Mouse (Mus musculus) forebrain, embryonic 14.5 days (tissue): ENCODE data around the gene Dnajb13. TPM values are rescaled to one million over a fixed set of nuclear protein-coding genes. Genes with fewer than 3 reads are reported as not detected.

Source experiments
- ATAC-seq: fragments of 200-750 bp; cut with Nextera tagmentation; 2 replicates; pipeline ENCODE4 v1.8.0; 2017; ENCODE audit warnings: mild to moderate bottlenecking, moderate library complexity
- DNase-seq: peaks from one replicate; pipeline ENCODE4 v3.0.0-alpha.2; 2015; ENCODE audit warnings: low spot score
- H3K27ac ChIP-seq: fragments of 300-500 bp; sonication (generic); 2 replicates; pipeline ENCODE4 v1.5.1; 2014; ENCODE audit warnings: low read depth, mild to moderate bottlenecking, control low read depth, low read length, moderate library complexity
- H3K27me3 ChIP-seq: fragments of 300-500 bp; sonication (generic); replicated peaks from 2 replicates; pipeline ENCODE4 v1.6.1; 2014; ENCODE audit warnings: low read length, control low read depth, mixed read lengths; ENCODE audit not compliant: control insufficient read depth, insufficient read depth
- H3K36me3 ChIP-seq: fragments of 300-500 bp; sonication (generic); 2 replicates; pipeline ENCODE4 v1.6.1; 2014; ENCODE audit warnings: low read length, control low read depth; ENCODE audit not compliant: control insufficient read depth, insufficient read depth
- H3K4me1 ChIP-seq: fragments of 300-500 bp; sonication (generic); 2 replicates; pipeline ENCODE4 v1.6.1; 2014; ENCODE audit warnings: antibody characterized with exemption, low read length, control low read depth; ENCODE audit not compliant: control insufficient read depth, insufficient read depth
- H3K4me2 ChIP-seq: fragments of 300-500 bp; sonication (generic); 2 replicates; pipeline ENCODE4 v1.6.1; 2014; ENCODE audit warnings: mild to moderate bottlenecking, control low read depth, low read length
- H3K4me3 ChIP-seq: fragments of 300-500 bp; sonication (generic); 2 replicates; pipeline ENCODE4 v1.5.1; 2014; ENCODE audit warnings: low read depth, low read length, control low read depth
- H3K9ac ChIP-seq: fragments of 300-500 bp; sonication (generic); 2 replicates; pipeline ENCODE4 v1.6.1; 2014; ENCODE audit warnings: mild to moderate bottlenecking, low read length, control low read depth, moderate library complexity
- H3K9me3 ChIP-seq: fragments of 300-500 bp; sonication (generic); replicated peaks from 2 replicates; pipeline ENCODE4 v1.6.1; 2016; ENCODE audit warnings: low read length, control low read depth, mixed read lengths; ENCODE audit not compliant: control insufficient read depth
- WGBS: fragments of 180-500 bp; shearing (Covaris S2); extraction: QIAGEN DNeasy Blood & Tissue Kit; methylation state at CpG from one replicate; pipeline ENCODE4 v1.1.7; 2014; 5-methylcytosine and 5-hydroxymethylcytosine counted together
- polyA plus RNA-seq: library from polyadenylated mRNA; unstranded; fragments of >200 nt; fragmentation: Nextera tagmentation; extraction: Ambion mirVana; gene quantifications from 2 replicates; pipeline ENCODE4 v1.2.1, GENCODE M21; 2014

Dnajb13 gene
- polyA plus RNA-seq, 1 experiment from 2014 or later = 5.0 TPM

GRCm38 (mm10) chr7:100463194-100463593, 51.6 kb downstream of the Dnajb13 start:
- no peak overlapping the region for H3K4me2 ChIP-seq
- no peak overlapping the region for H3K9ac ChIP-seq
- no peak overlapping the region for H3K4me3 ChIP-seq
- ATAC-seq = no peak
- no peak overlapping the region for H3K27ac ChIP-seq
- H3K27me3 ChIP-seq = no peaks in the 10 kb centered on the region
- peaks cover 57% of the 10 kb centered on the region for H3K36me3 ChIP-seq
- DNase-seq = no peak
- H3K9me3 ChIP-seq = no peaks in the 10 kb centered on the region
- H3K4me1 ChIP-seq = no peaks in the 10 kb centered on the region
- 91% methylated on average over 9 of the region's 9 CpGs for WGBS

GRCm38 (mm10) chr7:100461621-100462151, 53.1 kb downstream of the Dnajb13 start:
- H3K9me3 ChIP-seq = no peaks in the 10 kb centered on the region
- no peak overlapping the region for H3K27ac ChIP-seq
- DNase-seq = no peak
- H3K4me3 ChIP-seq = no peak overlapping the region
- H3K27me3 ChIP-seq = no peaks in the 10 kb centered on the region
- peaks cover 70% of the 10 kb centered on the region for H3K36me3 ChIP-seq
- H3K4me2 ChIP-seq = no peak overlapping the region
- H3K9ac ChIP-seq = no peak overlapping the region
- H3K4me1 ChIP-seq = no peaks in the 10 kb centered on the region
- no peak for ATAC-seq
- 84% methylated on average over 6 of the region's 6 CpGs for WGBS

- ATAC-seq (no peak), DNase-seq (no peak)
- Histone ChIP-seq H3K4me2 (no peak overlapping the region), H3K27me3 (no peaks in the 10 kb centered on the region), H3K9me3 (no peaks in the 10 kb centered on the region), H3K36me3 (peaks cover 76% of the 10 kb centered on the region), H3K27ac (no peak overlapping the region), H3K4me1 (no peaks in the 10 kb centered on the region), H3K4me3 (no peak overlapping the region), H3K9ac (no peak overlapping the region)
- 97% methylated on average over 3 of the region's 3 CpGs for whole genome bisulfite sequencing
Measured at GRCm38 (mm10) chr7:100459862-100460261, 54.9 kb downstream of the Dnajb13 start.

- Histone ChIP-seq H3K4me2 (no peak overlapping the region), H3K27ac (no peak overlapping the region), H3K4me3 (no peak overlapping the region), H3K9me3 (no peaks in the 10 kb centered on the region), H3K36me3 (peaks cover 82% of the 10 kb centered on the region), H3K27me3 (no peaks in the 10 kb centered on the region), H3K4me1 (no peaks in the 10 kb centered on the region), H3K9ac (no peak overlapping the region)
- DNase-seq (no peak), ATAC-seq (no peak)
- WGBS = 57% methylated on average over 1 of the region's 1 CpGs
Measured at GRCm38 (mm10) chr7:100458153-100458552, 56.6 kb downstream of the Dnajb13 start.

Other genes with a start within 250 kb of the Dnajb13 start
- 1.5 and 2.8 TPM in 2 replicates for gene P4ha3, start 229.4 kb downstream of the Dnajb13 start, polyA plus RNA-seq
- 25.7 and 31.7 TPM in 2 replicates for gene C2cd3, start 142.7 kb downstream of the Dnajb13 start, polyA plus RNA-seq
- gene Ppme1, start 142.7 kb downstream of the Dnajb13 start, polyA plus RNA-seq = 120 and 138 TPM in 2 replicates
- gene Ucp3, start 42.0 kb downstream of the Dnajb13 start, polyA plus RNA-seq = not detected in 2 replicates
- 42.5 and 55.0 TPM in 2 replicates for gene Ucp2, start 21.6 kb downstream of the Dnajb13 start, polyA plus RNA-seq
- 13.7 and 19.0 TPM in 2 replicates for gene Coa4, start 22.1 kb upstream of the Dnajb13 start, polyA plus RNA-seq
- 188 and 208 TPM in 2 replicates for gene Rab6a, start 92.5 kb upstream of the Dnajb13 start, polyA plus RNA-seq
- 82.8 and 85.1 TPM in 2 replicates for gene Mrpl48, start 93.3 kb upstream of the Dnajb13 start, polyA plus RNA-seq
- gene Plekhb1, start 147.5 kb upstream of the Dnajb13 start, polyA plus RNA-seq = 5.7 and 8.0 TPM in 2 replicates
- 86.6 and 103 TPM in 2 replicates for gene Fam168a, start 191.7 kb upstream of the Dnajb13 start, polyA plus RNA-seq